Mouse (Mus musculus) MEL (cell line): ENCODE results near the gene Nudt17. TPM values are rescaled to one million over a fixed set of nuclear protein-coding genes. Genes with fewer than 3 reads are reported as not detected.

Source experiments
- DNase-seq: peaks from one replicate; pipeline ENCODE4 v3.0.0; 2011; ENCODE audit warnings: low read depth, low spot score
- H3K27ac ChIP-seq: 2 replicates; pipeline ENCODE4 v1.5.1; 2012; ENCODE audit warnings: low read depth, mild to moderate bottlenecking, control low read depth, low read length, moderate library complexity; ENCODE audit not compliant: control insufficient read depth
- H3K27me3 ChIP-seq, 2 experiments: fragments of 150-350 bp in 1 of 2; sonication (generic) in 1 of 2; 2 replicates each; pipeline ENCODE4 v1.6.1; 2012; ENCODE audit warnings: low read length in 2 of 2, mild to moderate bottlenecking in 2 of 2, improper control_type of control experiment in 1 of 2, moderate library complexity in 1 of 2; ENCODE audit not compliant: insufficient read depth in 2 of 2, control insufficient read depth in 1 of 2
- H3K36me3 ChIP-seq, 2 experiments: 2 replicates each; pipeline ENCODE4 v1.6.1; 2012 to 2014; ENCODE audit warnings: low read length in 2 of 2, improper control_type of control experiment in 1 of 2, inconsistent platforms in 1 of 2, mild to moderate bottlenecking in 1 of 2; ENCODE audit not compliant: insufficient read depth in 2 of 2, control insufficient read depth in 1 of 2
- H3K4me1 ChIP-seq, 2 experiments: fragments of 150-350 bp in 1 of 2; sonication (generic) in 1 of 2; 2 replicates each; pipeline ENCODE4 v1.6.1; 2012; ENCODE audit warnings: low read length in 2 of 2, improper control_type of control experiment in 1 of 2, mild to moderate bottlenecking in 1 of 2; ENCODE audit not compliant: insufficient read depth in 2 of 2, control insufficient read depth in 1 of 2
- H3K4me3 ChIP-seq, 2 experiments: fragments of 150-350 bp in 1 of 2; sonication (generic) in 1 of 2; 2 replicates each; pipeline ENCODE4 v1.5.1; 2012; ENCODE audit warnings: low read depth in 2 of 2, low read length in 2 of 2, mild to moderate bottlenecking in 2 of 2, moderate library complexity in 2 of 2, control low read depth in 1 of 2, improper control_type of control experiment in 1 of 2; ENCODE audit not compliant: control insufficient read depth in 1 of 2, insufficient read depth in 1 of 2
- H3K79me2 ChIP-seq: 2 replicates; pipeline ENCODE4 v1.6.1; 2012; ENCODE audit warnings: mild to moderate bottlenecking, low read length, moderate library complexity; ENCODE audit not compliant: control insufficient read depth, poor library complexity, insufficient read depth
- H3K9ac ChIP-seq: 2 replicates; pipeline ENCODE4 v1.6.1; 2012; ENCODE audit warnings: low read depth, mild to moderate bottlenecking, control low read depth, low read length, moderate library complexity; ENCODE audit not compliant: control insufficient read depth, poor library complexity, severe bottlenecking
- H3K9me3 ChIP-seq: fragments of 150-350 bp; sonication (generic); replicated peaks from 2 replicates; pipeline ENCODE4 v1.6.1; 2012; ENCODE audit warnings: mild to moderate bottlenecking, low read length, improper control_type of control experiment, moderate library complexity; ENCODE audit not compliant: insufficient read depth
- BHLHE40 ChIP-seq: IDR thresholded peaks from 2 replicates; pipeline ENCODE4 v1.6.1; 2012; ENCODE audit warnings: low read depth, mild to moderate bottlenecking, inconsistent platforms, low read length, improper control_type of control experiment, borderline replicate concordance
- CHD2 ChIP-seq: IDR thresholded peaks from 2 replicates; pipeline ENCODE4 v1.6.1; 2011; ENCODE audit warnings: low read length, improper control_type of control experiment
- CTCF ChIP-seq, 3 experiments: IDR thresholded peaks in 2 of 3; conservative IDR thresholded peaks in 1 of 3; 2 replicates each; pipeline ENCODE4 v1.5.1; 2011 to 2012; ENCODE audit warnings: low read length in 3 of 3, low read depth in 2 of 3, mild to moderate bottlenecking in 2 of 3, improper control_type of control experiment in 1 of 3, inconsistent platforms in 1 of 3, mixed read lengths in 1 of 3, moderate library complexity in 1 of 3; ENCODE audit not compliant: control insufficient read depth in 1 of 3, insufficient read depth in 1 of 3, poor library complexity in 1 of 3, severe bottlenecking in 1 of 3
- E2F4 ChIP-seq: IDR thresholded peaks from 2 replicates; pipeline ENCODE4 v1.6.1; 2011; ENCODE audit warnings: low read depth, low read length, improper control_type of control experiment, borderline replicate concordance
- EP300 ChIP-seq, 2 experiments: IDR thresholded peaks; 2 replicates each; pipeline ENCODE4 v1.6.1; 2011; ENCODE audit warnings: improper control_type of control experiment in 2 of 2, low read length in 2 of 2, low read depth in 1 of 2, mild to moderate bottlenecking in 1 of 2
- ETS1 ChIP-seq: IDR thresholded peaks from 2 replicates; pipeline ENCODE4 v1.6.1; 2012; ENCODE audit warnings: low read depth, mild to moderate bottlenecking, inconsistent platforms, low read length, improper control_type of control experiment, moderate library complexity
- GABPA ChIP-seq: IDR thresholded peaks from 2 replicates; pipeline ENCODE4 v1.6.1; 2012; ENCODE audit warnings: low read depth, mild to moderate bottlenecking, inconsistent platforms, low read length, improper control_type of control experiment, moderate library complexity
- HCFC1 ChIP-seq: IDR thresholded peaks from 2 replicates; pipeline ENCODE4 v1.6.1; 2012; ENCODE audit warnings: low read depth, mild to moderate bottlenecking, inconsistent platforms, low read length, improper control_type of control experiment, moderate library complexity
- KAT2A ChIP-seq: conservative IDR thresholded peaks from 2 replicates; pipeline ENCODE4 v1.6.1; 2012; ENCODE audit warnings: low read depth, low read length, improper control_type of control experiment, inconsistent platforms
- MAX ChIP-seq: IDR thresholded peaks from 2 replicates; pipeline ENCODE4 v1.6.1; 2011; ENCODE audit warnings: low read length, improper control_type of control experiment
- MAZ ChIP-seq: IDR thresholded peaks from 2 replicates; pipeline ENCODE4 v1.6.1; 2012; ENCODE audit warnings: low read depth, mild to moderate bottlenecking, inconsistent platforms, low read length, improper control_type of control experiment
- MXI1 ChIP-seq: IDR thresholded peaks from 2 replicates; pipeline ENCODE4 v1.6.1; 2011; ENCODE audit warnings: mild to moderate bottlenecking, low read depth, low read length, improper control_type of control experiment
- MYC ChIP-seq: IDR thresholded peaks from 2 replicates; pipeline ENCODE4 v1.6.1; 2011; ENCODE audit warnings: low read depth, mild to moderate bottlenecking, low read length, improper control_type of control experiment, moderate library complexity
- NELFE ChIP-seq: IDR thresholded peaks from 2 replicates; pipeline ENCODE4 v1.6.1; 2011; ENCODE audit warnings: low read depth, low read length, improper control_type of control experiment
- NRF1 ChIP-seq: IDR thresholded peaks from 2 replicates; pipeline ENCODE4 v1.6.1; 2014; ENCODE audit warnings: low read depth, mild to moderate bottlenecking, inconsistent platforms, low read length, improper control_type of control experiment, moderate library complexity; ENCODE audit not compliant: poor library complexity, insufficient read depth, severe bottlenecking
- POLR2A ChIP-seq, 2 experiments: IDR thresholded peaks; 2 replicates each; pipeline ENCODE4 v1.6.1; 2011 to 2012; ENCODE audit warnings: low read length in 2 of 2, mild to moderate bottlenecking in 2 of 2, control low read depth in 1 of 2, improper control_type of control experiment in 1 of 2, low read depth in 1 of 2, moderate library complexity in 1 of 2; ENCODE audit not compliant: control insufficient read depth in 1 of 2, insufficient read depth in 1 of 2, poor library complexity in 1 of 2
- POLR2AphosphoS2 ChIP-seq: IDR thresholded peaks from 2 replicates; pipeline ENCODE4 v1.6.1; 2011; ENCODE audit warnings: low read length, improper control_type of control experiment
- POLR2AphosphoS5 ChIP-seq: IDR thresholded peaks from 2 replicates; pipeline ENCODE4 v1.6.1; 2012; ENCODE audit warnings: low read depth, borderline replicate concordance, mild to moderate bottlenecking, inconsistent platforms, low read length, moderate library complexity, mixed read lengths
- RAD21 ChIP-seq: IDR thresholded peaks from 2 replicates; pipeline ENCODE4 v1.6.1; 2011; ENCODE audit warnings: mild to moderate bottlenecking, low read depth, low read length, improper control_type of control experiment
- RCOR1 ChIP-seq: IDR thresholded peaks from 2 replicates; pipeline ENCODE4 v1.6.1; 2012; ENCODE audit warnings: low read depth, mild to moderate bottlenecking, inconsistent platforms, low read length, improper control_type of control experiment
- SIN3A ChIP-seq: IDR thresholded peaks from 2 replicates; pipeline ENCODE4 v1.6.1; 2012; ENCODE audit warnings: low read length, improper control_type of control experiment, inconsistent platforms
- SMC3 ChIP-seq: IDR thresholded peaks from 2 replicates; pipeline ENCODE4 v1.6.1; 2011; ENCODE audit warnings: low read depth, low read length, improper control_type of control experiment
- TAL1 ChIP-seq: IDR thresholded peaks from 2 replicates; pipeline ENCODE4 v1.6.1; 2012; ENCODE audit warnings: mild to moderate bottlenecking, inconsistent platforms, low read length, moderate library complexity, mixed read lengths
- TBP ChIP-seq: IDR thresholded peaks from 2 replicates; pipeline ENCODE4 v1.8.0; 2011; ENCODE audit warnings: low read depth, low read length, improper control_type of control experiment
- TCF12 ChIP-seq: IDR thresholded peaks from 2 replicates; pipeline ENCODE4 v1.6.1; 2014; ENCODE audit warnings: low read depth, mild to moderate bottlenecking, inconsistent platforms, low read length, improper control_type of control experiment, moderate library complexity
- UBTF ChIP-seq: IDR thresholded peaks from 2 replicates; pipeline ENCODE4 v1.6.1; 2012; ENCODE audit warnings: low read depth, mild to moderate bottlenecking, inconsistent platforms, low read length, improper control_type of control experiment, moderate library complexity, borderline replicate concordance; ENCODE audit not compliant: insufficient read depth
- USF1 ChIP-seq: IDR thresholded peaks from 2 replicates; pipeline ENCODE4 v1.6.1; 2014; ENCODE audit warnings: low read depth, mild to moderate bottlenecking, inconsistent platforms, low read length, improper control_type of control experiment, moderate library complexity
- USF2 ChIP-seq, 2 experiments: IDR thresholded peaks; 2 replicates each; pipeline ENCODE4 v1.6.1; 2011 to 2012; ENCODE audit warnings: improper control_type of control experiment in 2 of 2, low read length in 2 of 2, borderline replicate concordance in 1 of 2, inconsistent platforms in 1 of 2, low read depth in 1 of 2, mild to moderate bottlenecking in 1 of 2; ENCODE audit not compliant: insufficient read depth in 1 of 2
- ZKSCAN1 ChIP-seq: IDR thresholded peaks from 2 replicates; pipeline ENCODE4 v1.6.1; 2012; ENCODE audit warnings: low read depth, mild to moderate bottlenecking, inconsistent platforms, low read length, improper control_type of control experiment, moderate library complexity
- ZMIZ1 ChIP-seq: IDR thresholded peaks from 2 replicates; pipeline ENCODE4 v1.6.1; 2012; ENCODE audit warnings: low read depth, mild to moderate bottlenecking, inconsistent platforms, low read length, improper control_type of control experiment, moderate library complexity
- ZNF384 ChIP-seq: IDR thresholded peaks from 2 replicates; pipeline ENCODE4 v1.6.1; 2012; ENCODE audit warnings: low read depth, mild to moderate bottlenecking, inconsistent platforms, low read length, improper control_type of control experiment
- polyA plus RNA-seq, 2 experiments: library from polyadenylated mRNA; stranded (reverse) in 1 of 2; unstranded in 1 of 2; fragments of >175 nt in 1 of 2; fragments of >200 nt in 1 of 2; gene quantifications; 2 replicates each; pipeline versions ENCODE4 v1.2.1 to v1.2.4; 2012; ENCODE audit warnings: low replicate concordance in 2 of 2, low read depth in 1 of 2; ENCODE audit not compliant: insufficient read length in 2 of 2, insufficient read depth in 1 of 2, missing spikeins in 1 of 2
- total RNA-seq: library from RNA; depleted of rRNA; stranded (reverse); fragments of 300-350 nt; gene quantifications from 2 replicates; pipeline ENCODE4 v1.2.3, GENCODE M21; 2012

Gene Nudt17
- total and polyA plus RNA-seq, 3 experiments: 2.7 to 6.5 TPM; not detected in 1

GRCm38 (mm10) chr3:96675690-96676089 is 32.7 kb downstream of the Nudt17 start:
- no peak overlapping the region for H3K9ac ChIP-seq
- H3K4me1 ChIP-seq: peaks cover 17 to 39% of the 10 kb centered on the region in 2 experiments
- H3K36me3 ChIP-seq: peaks cover 0 to 37% of the 10 kb centered on the region in 2 experiments; a peak in 2 of 4 replicates
- no peak overlapping the region for H3K4me3 ChIP-seq
- H3K27ac ChIP-seq: no peak overlapping the region
- 0 out of 2 replicates have a peak, but pooled peaks have one; percentile 1 for TF ChIP-seq SIN3A
- no peak for TF ChIP-seq SMC3
- H3K79me2 ChIP-seq: no peaks in the 10 kb centered on the region
- no peaks in the 10 kb centered on the region for H3K9me3 ChIP-seq
- no peak for DNase-seq
- H3K27me3 ChIP-seq: no peaks in the 10 kb centered on the region

- Histone ChIP-seq H3K27ac (no peak overlapping the region), H3K4me1 (peaks cover 17 to 38% of the 10 kb centered on the region in 2 experiments), H3K4me3 (no peak overlapping the region), H3K9me3 (no peaks in the 10 kb centered on the region), H3K79me2 (no peaks in the 10 kb centered on the region; the same call in 1 of the 2 replicates), H3K9ac (no peak overlapping the region), H3K27me3 (no peaks in the 10 kb centered on the region), H3K36me3 (peaks cover 0 to 36% of the 10 kb centered on the region in 2 experiments; a peak in 2 of 4 replicates)
- peak; percentile 94 for DNase-seq
- TF ChIP-seq CHD2: no peak
- no peak for TF ChIP-seq POLR2A (IDR thresholded peaks at IDR 0.05; ENCODE audit: control insufficient read depth in 1 of 2, insufficient read depth in 1 of 2, low read depth in 1 of 2, low read length in 2 of 2, poor library complexity in 1 of 2)
- peak; percentile 89 for TF ChIP-seq ZNF384
- TF ChIP-seq NRF1: no peak
- no peak for TF ChIP-seq TCF12
- no peak for TF ChIP-seq GABPA
- peak; percentile 38; the same call in 1 of the 2 replicates for TF ChIP-seq SIN3A
- no peak for TF ChIP-seq ZKSCAN1
- TF ChIP-seq NELFE: no peak
- TF ChIP-seq RAD21: no peak
- TF ChIP-seq RCOR1: no peak
- TF ChIP-seq KAT2A: no peak
- no peak for TF ChIP-seq USF2 (IDR thresholded peaks at IDR 0.05; ENCODE audit: borderline replicate concordance in 1 of 2, insufficient read depth in 1 of 2, low read depth in 1 of 2, low read length in 2 of 2)
- TF ChIP-seq SMC3: no peak
- TF ChIP-seq EP300 (IDR thresholded peaks at IDR 0.05; ENCODE audit: low read depth in 1 of 2, low read length in 2 of 2): peak in 1 of 2 experiments; percentile 69; a peak in 2 of 4 replicates
- 0 out of 2 replicates have a peak, but pooled peaks have one; percentile 53 for TF ChIP-seq TBP
- peak; percentile 41; the same call in 1 of the 2 replicates for TF ChIP-seq HCFC1
- TF ChIP-seq USF1: no peak
- no peak for TF ChIP-seq BHLHE40
- no peak for TF ChIP-seq ETS1
- TF ChIP-seq MAZ: no peak
- TF ChIP-seq MYC: 0 out of 2 replicates have a peak, but pooled peaks have one; percentile 43
- no peak for TF ChIP-seq MAX
- TF ChIP-seq POLR2AphosphoS5: no peak
- TF ChIP-seq POLR2AphosphoS2: no peak
- TF ChIP-seq MXI1: no peak
- peak; percentile 38; the same call in 1 of the 2 replicates for TF ChIP-seq E2F4
- TF ChIP-seq ZMIZ1: no peak
- no peak for TF ChIP-seq UBTF
- TF ChIP-seq TAL1: no peak
- TF ChIP-seq CTCF (IDR thresholded peaks at IDR 0.05 in 2 of 3, conservative IDR thresholded peaks at IDR 0.05 in 1 of 3; ENCODE audit: control insufficient read depth in 1 of 3, insufficient read depth in 1 of 3, low read depth in 2 of 3, low read length in 3 of 3, poor library complexity in 1 of 3, severe bottlenecking in 1 of 3): no peak
Measured at GRCm38 (mm10) chr3:96675171-96675570, 33.2 kb downstream of the Nudt17 start.
